Mouse (Mus musculus) brain, adult 2 months (tissue): ENCODE results near the gene March4.

Experiments
- DNase-seq: peaks from one replicate; pipeline ENCODE4 v3.0.0; 2011; ENCODE audit warnings: low read depth, low spot score

Gene March4

GRCm38 (mm10) chr1:72536611-72537351, at the start of gene March4:
Gene March4, minus strand, starts transcription at chr1:72536930.
- DNase-seq: peak; percentile 83

GRCm38 (mm10) chr1:72585971-72586875, 49.5 kb upstream of the March4 start:
- DNase-seq: no peak

- DNase-seq: no peak
These were observed 47.2 kb upstream of the March4 start for GRCm38 (mm10) chr1:72583906-72584305.

- peak; percentile 99 for DNase-seq
These were observed 46.4 kb upstream of the March4 start, which contains the start of gene Smarcal1 for GRCm38 (mm10) chr1:72582947-72583731. Gene Smarcal1, plus strand, starts transcription at chr1:72583251.

- peak; percentile 81 for DNase-seq
These were observed 42.1 kb upstream of the March4 start for GRCm38 (mm10) chr1:72578806-72579205.

GRCm38 (mm10) chr1:72578351-72578750, 41.6 kb upstream of the March4 start:
- peak; percentile 74 for DNase-seq

GRCm38 (mm10) chr1:72577481-72577922, 40.8 kb upstream of the March4 start:
- no peak for DNase-seq

GRCm38 (mm10) chr1:72575121-72575520, 38.4 kb upstream of the March4 start:
- peak; percentile 52 for DNase-seq

GRCm38 (mm10) chr1:72574608-72575007, 37.9 kb upstream of the March4 start:
- no peak for DNase-seq

DNA sequence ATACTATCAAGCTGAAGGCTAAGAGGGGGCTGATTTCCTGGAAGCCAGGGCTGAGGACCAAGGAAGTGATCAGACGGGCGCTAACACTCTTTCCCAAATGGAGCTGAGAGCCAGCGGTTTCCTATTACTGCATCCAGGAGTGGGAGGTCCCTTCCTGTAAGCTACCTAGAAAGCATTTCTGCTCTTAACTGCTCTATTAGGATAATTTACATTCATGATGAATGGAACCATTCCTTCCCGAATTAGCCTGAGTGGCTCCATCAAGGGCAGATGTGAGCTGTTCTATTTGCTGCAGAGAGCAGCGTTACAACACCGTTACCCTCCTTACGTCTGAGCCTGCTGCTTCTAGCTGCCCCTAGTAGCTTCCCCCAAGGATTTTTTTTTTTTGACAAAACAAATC, 37.3 kb upstream of the March4 start:
- no peak for DNase-seq

GRCm38 (mm10) chr1:72568725-72569124, 32.0 kb upstream of the March4 start:
- DNase-seq: no peak

- no peak for DNase-seq
These were observed 30.3 kb upstream of the March4 start for GRCm38 (mm10) chr1:72567056-72567455.

GRCm38 (mm10) chr1:72564334-72564962, 27.7 kb upstream of the March4 start:
- no peak for DNase-seq

GRCm38 (mm10) chr1:72558625-72559024, 21.9 kb upstream of the March4 start:
- DNase-seq: peak; percentile 94

DNA sequence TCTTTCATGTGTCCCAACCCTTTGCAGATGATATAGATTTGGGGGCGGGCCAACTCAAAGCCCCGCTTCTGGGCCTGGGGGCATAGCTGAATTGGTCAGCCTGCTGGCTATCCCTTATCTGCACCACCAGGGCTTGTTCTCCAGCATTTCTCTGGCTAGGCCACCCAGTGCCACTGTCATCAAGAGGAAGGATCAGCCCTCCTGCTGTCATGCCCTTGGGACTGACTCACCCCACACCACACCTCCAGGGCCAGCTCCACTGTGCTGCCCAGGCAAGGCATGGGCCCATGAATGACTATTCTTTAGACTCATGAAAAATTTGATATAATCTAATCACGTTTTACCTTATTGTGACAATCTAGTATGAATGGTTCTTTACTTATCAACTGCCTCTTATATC, 19.7 kb upstream of the March4 start:
- no peak for DNase-seq

- peak; percentile 16 for DNase-seq
These were observed 13.6 kb upstream of the March4 start for GRCm38 (mm10) chr1:72550317-72550716.

GRCm38 (mm10) chr1:72538266-72538665, 1.5 kb upstream of the March4 start:
- peak; percentile 78 for DNase-seq

- DNase-seq: peak; percentile 61
These were observed 782 bp downstream of the March4 start for GRCm38 (mm10) chr1:72535725-72536571.

DNA sequence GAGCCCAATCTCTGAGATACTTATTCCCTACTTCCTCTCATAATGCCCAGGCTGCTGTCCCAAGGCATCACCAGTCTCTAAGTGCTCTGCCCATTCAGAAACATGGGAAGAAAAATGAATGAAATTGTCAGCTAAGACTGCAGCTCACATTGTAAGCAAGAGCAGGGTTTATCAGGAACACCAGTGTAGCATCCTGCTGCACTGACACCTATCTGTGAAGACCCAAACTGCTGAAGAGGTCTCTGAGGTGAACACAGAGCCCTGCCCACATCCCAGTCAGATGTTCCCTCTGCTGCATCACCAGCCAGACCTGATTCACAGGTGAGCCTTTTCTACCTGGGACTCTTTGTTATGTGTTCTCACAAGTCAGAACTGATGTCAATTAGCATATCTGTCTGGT, 3.3 kb downstream of the March4 start:
- DNase-seq: peak; percentile 55

GRCm38 (mm10) chr1:72532926-72533325, 3.8 kb downstream of the March4 start:
- DNase-seq: no peak
